Mouse (Mus musculus): ENCODE data around the gene Snrpg. TPM values are rescaled to one million over a fixed set of nuclear protein-coding genes. Genes with fewer than 3 reads are reported as not detected.
"Not testable (repeated sequence)": the region's sequence is repeated elsewhere in the genome, so short reads cannot be mapped to it uniquely, and the experiment has no call there.

Gene Snrpg
- polyA plus RNA-seq, 1 experiment from 2014 or later, result 410 TPM

GRCm38 (mm10) chr6:86335860-86336259, 35.2 kb upstream of the Snrpg start:
- H3K4me3 ChIP-seq (replicated peaks; ENCODE audit: low read length), result no peak overlapping the region
- no peak for ATAC-seq (ENCODE audit: low FRiP score)
- H3K4me2 ChIP-seq (replicated peaks), result no peak overlapping the region
- 75% methylated on average over 5 of the region's 5 CpGs for WGBS
- no peak overlapping the region for H3K9ac ChIP-seq
- no peaks in the 10 kb centered on the region for H3K27me3 ChIP-seq (ENCODE audit: control insufficient read depth, insufficient read depth, low read length)
- no peak for DNase-seq (ENCODE audit: low spot score)
- no peaks in the 10 kb centered on the region for H3K4me1 ChIP-seq (replicated peaks; ENCODE audit: control insufficient read depth, insufficient read depth, low read length)
- H3K9me3 ChIP-seq (ENCODE audit: control insufficient read depth, low read length), result no peaks in the 10 kb centered on the region
- no peak overlapping the region for H3K27ac ChIP-seq
- H3K36me3 ChIP-seq (replicated peaks; ENCODE audit: control insufficient read depth, insufficient read depth), result no peaks in the 10 kb centered on the region

- H3K4me1 ChIP-seq (replicated peaks; ENCODE audit: control insufficient read depth, insufficient read depth, low read length); ATAC-seq (ENCODE audit: low FRiP score); H3K27ac ChIP-seq; H3K9ac ChIP-seq; H3K4me2 ChIP-seq (replicated peaks); H3K4me3 ChIP-seq (replicated peaks; ENCODE audit: low read length); H3K27me3 ChIP-seq (ENCODE audit: control insufficient read depth, insufficient read depth, low read length); H3K36me3 ChIP-seq (replicated peaks; ENCODE audit: control insufficient read depth, insufficient read depth); H3K9me3 ChIP-seq (ENCODE audit: control insufficient read depth, low read length); DNase-seq (ENCODE audit: low spot score): not testable (repeated sequence)
- WGBS, result 88% methylated on average over 4 of the region's 4 CpGs
Measured at GRCm38 (mm10) chr6:86336340-86336739, 34.8 kb upstream of the Snrpg start.

- WGBS, result 2% methylated on average over 7 of the region's 7 CpGs
- Histone ChIP-seq H3K4me1 (replicated peaks; ENCODE audit: control insufficient read depth, insufficient read depth, low read length) (peaks cover 5% of the 10 kb centered on the region; the same call in 1 of the 2 replicates), H3K27ac (no peak overlapping the region), H3K36me3 (replicated peaks; ENCODE audit: control insufficient read depth, insufficient read depth) (no peaks in the 10 kb centered on the region), H3K9me3 (ENCODE audit: control insufficient read depth, low read length) (no peaks in the 10 kb centered on the region), H3K27me3 (ENCODE audit: control insufficient read depth, insufficient read depth, low read length) (no peaks in the 10 kb centered on the region), H3K9ac (peak overlapping the region; percentile 43), H3K4me3 (replicated peaks; ENCODE audit: low read length) (no peak overlapping the region), H3K4me2 (replicated peaks) (peak overlapping the region; percentile 43)
- ATAC-seq (ENCODE audit: low FRiP score) (no peak), DNase-seq (ENCODE audit: low spot score) (no peak)
Measured at GRCm38 (mm10) chr6:86343656-86344055, 27.4 kb upstream of the Snrpg start.

- H3K27me3 ChIP-seq (ENCODE audit: control insufficient read depth, insufficient read depth, low read length), result no peaks in the 10 kb centered on the region
- H3K4me2 ChIP-seq (replicated peaks), result no peak overlapping the region
- H3K4me3 ChIP-seq (replicated peaks; ENCODE audit: low read length), result no peak overlapping the region
- 57% methylated on average over 2 of the region's 2 CpGs for WGBS
- H3K27ac ChIP-seq, result no peak overlapping the region
- DNase-seq (ENCODE audit: low spot score) (no peak), ATAC-seq (ENCODE audit: low FRiP score) (no peak)
- peaks cover 5% of the 10 kb centered on the region; the same call in 1 of the 2 replicates for H3K4me1 ChIP-seq (replicated peaks; ENCODE audit: control insufficient read depth, insufficient read depth, low read length)
- no peaks in the 10 kb centered on the region for H3K9me3 ChIP-seq (ENCODE audit: control insufficient read depth, low read length)
- no peak overlapping the region for H3K9ac ChIP-seq
- H3K36me3 ChIP-seq (replicated peaks; ENCODE audit: control insufficient read depth, insufficient read depth), result no peaks in the 10 kb centered on the region
Measured at GRCm38 (mm10) chr6:86346063-86346462, 25.0 kb upstream of the Snrpg start.

- Histone ChIP-seq H3K27ac (no peak overlapping the region), H3K9me3 (ENCODE audit: control insufficient read depth, low read length) (no peaks in the 10 kb centered on the region), H3K4me2 (replicated peaks) (no peak overlapping the region), H3K9ac (no peak overlapping the region), H3K36me3 (replicated peaks; ENCODE audit: control insufficient read depth, insufficient read depth) (no peaks in the 10 kb centered on the region), H3K4me1 (replicated peaks; ENCODE audit: control insufficient read depth, insufficient read depth, low read length) (no peaks in the 10 kb centered on the region), H3K27me3 (ENCODE audit: control insufficient read depth, insufficient read depth, low read length) (no peaks in the 10 kb centered on the region), H3K4me3 (replicated peaks; ENCODE audit: low read length) (no peak overlapping the region)
- ATAC-seq (ENCODE audit: low FRiP score) (no peak), DNase-seq (ENCODE audit: low spot score) (no peak)
- WGBS, result 52% methylated on average over 7 of the region's 7 CpGs
Measured at GRCm38 (mm10) chr6:86349257-86349656, 21.8 kb upstream of the Snrpg start.

GRCm38 (mm10) chr6:86354948-86355347, 16.2 kb upstream of the Snrpg start:
- H3K9ac ChIP-seq, result no peak overlapping the region

GRCm38 (mm10) chr6:86356956-86357355, 14.1 kb upstream of the Snrpg start:
- Histone ChIP-seq H3K9ac (no peak overlapping the region), H3K27me3 (ENCODE audit: control insufficient read depth, insufficient read depth, low read length) (no peaks in the 10 kb centered on the region), H3K9me3 (ENCODE audit: control insufficient read depth, low read length) (no peaks in the 10 kb centered on the region), H3K4me3 (replicated peaks; ENCODE audit: low read length) (no peak overlapping the region), H3K4me2 (replicated peaks) (no peak overlapping the region), H3K4me1 (replicated peaks; ENCODE audit: control insufficient read depth, insufficient read depth, low read length) (no peaks in the 10 kb centered on the region), H3K36me3 (replicated peaks; ENCODE audit: control insufficient read depth, insufficient read depth) (no peaks in the 10 kb centered on the region), H3K27ac (no peak overlapping the region)
- ATAC-seq (ENCODE audit: low FRiP score) (no peak), DNase-seq (ENCODE audit: low spot score) (no peak)
- WGBS, result 85% methylated on average over 9 of the region's 9 CpGs

More at GRCm38 (mm10) chr6:86354948-86355347, 16.2 kb upstream of the Snrpg start:
- no peak overlapping the region for H3K4me2 ChIP-seq (replicated peaks)
- H3K27me3 ChIP-seq (ENCODE audit: control insufficient read depth, insufficient read depth, low read length), result no peaks in the 10 kb centered on the region
- H3K4me3 ChIP-seq (replicated peaks; ENCODE audit: low read length), result no peak overlapping the region
- H3K27ac ChIP-seq, result no peak overlapping the region
- H3K36me3 ChIP-seq (replicated peaks; ENCODE audit: control insufficient read depth, insufficient read depth), result no peaks in the 10 kb centered on the region
- 60% methylated on average over 3 of the region's 3 CpGs for WGBS
- no peaks in the 10 kb centered on the region for H3K4me1 ChIP-seq (replicated peaks; ENCODE audit: control insufficient read depth, insufficient read depth, low read length)
- DNase-seq (ENCODE audit: low spot score), result no peak
- no peak for ATAC-seq (ENCODE audit: low FRiP score)
- H3K9me3 ChIP-seq (ENCODE audit: control insufficient read depth, low read length), result no peaks in the 10 kb centered on the region

GRCm38 (mm10) chr6:86360691-86361090, 10.4 kb upstream of the Snrpg start:
- ATAC-seq (ENCODE audit: low FRiP score) (no peak), DNase-seq (ENCODE audit: low spot score) (no peak)
- H3K9me3 ChIP-seq (ENCODE audit: control insufficient read depth, low read length), result no peaks in the 10 kb centered on the region
- no peaks in the 10 kb centered on the region for H3K36me3 ChIP-seq (replicated peaks; ENCODE audit: control insufficient read depth, insufficient read depth)
- no peak overlapping the region for H3K27ac ChIP-seq
- no peak overlapping the region for H3K9ac ChIP-seq
- H3K4me3 ChIP-seq (replicated peaks; ENCODE audit: low read length), result no peak overlapping the region
- H3K4me1 ChIP-seq (replicated peaks; ENCODE audit: control insufficient read depth, insufficient read depth, low read length), result 0 out of 2 replicates have a peak, but pooled peaks cover 5% of the 10 kb centered on the region
- no peak overlapping the region for H3K4me2 ChIP-seq (replicated peaks)
- 80% methylated on average over 7 of the region's 7 CpGs for WGBS
- H3K27me3 ChIP-seq (ENCODE audit: control insufficient read depth, insufficient read depth, low read length), result no peaks in the 10 kb centered on the region

- no peaks in the 10 kb centered on the region for H3K9me3 ChIP-seq (ENCODE audit: control insufficient read depth, low read length)
- no peaks in the 10 kb centered on the region for H3K27me3 ChIP-seq (ENCODE audit: control insufficient read depth, insufficient read depth, low read length)
- no peak overlapping the region for H3K9ac ChIP-seq
- H3K4me1 ChIP-seq (replicated peaks; ENCODE audit: control insufficient read depth, insufficient read depth, low read length), result peaks cover 9% of the 10 kb centered on the region; the same call in 1 of the 2 replicates
- no peak for ATAC-seq (ENCODE audit: low FRiP score)
- H3K4me3 ChIP-seq (replicated peaks; ENCODE audit: low read length), result no peak overlapping the region
- no peak for DNase-seq (ENCODE audit: low spot score)
- no peak overlapping the region for H3K4me2 ChIP-seq (replicated peaks)
- 95% methylated on average over 7 of the region's 7 CpGs for WGBS
- H3K27ac ChIP-seq, result no peak overlapping the region
- no peaks in the 10 kb centered on the region for H3K36me3 ChIP-seq (replicated peaks; ENCODE audit: control insufficient read depth, insufficient read depth)
Measured at GRCm38 (mm10) chr6:86361373-86361772, 9.7 kb upstream of the Snrpg start.
